Mouse (Mus musculus) left cerebral cortex, adult 11 months (tissue): ENCODE measurements at regions not wholly inside any gene's neighbourhood (a gene's known extent, or its start where the extent isn't known, plus 50 kb on each side); places are given as distances from the start of the nearest gene placed in this dataset.

Experiments
- DNase-seq: peaks from one replicate; pipeline ENCODE4 v3.0.0; 2022; ENCODE audit warnings: low spot score

DNA sequence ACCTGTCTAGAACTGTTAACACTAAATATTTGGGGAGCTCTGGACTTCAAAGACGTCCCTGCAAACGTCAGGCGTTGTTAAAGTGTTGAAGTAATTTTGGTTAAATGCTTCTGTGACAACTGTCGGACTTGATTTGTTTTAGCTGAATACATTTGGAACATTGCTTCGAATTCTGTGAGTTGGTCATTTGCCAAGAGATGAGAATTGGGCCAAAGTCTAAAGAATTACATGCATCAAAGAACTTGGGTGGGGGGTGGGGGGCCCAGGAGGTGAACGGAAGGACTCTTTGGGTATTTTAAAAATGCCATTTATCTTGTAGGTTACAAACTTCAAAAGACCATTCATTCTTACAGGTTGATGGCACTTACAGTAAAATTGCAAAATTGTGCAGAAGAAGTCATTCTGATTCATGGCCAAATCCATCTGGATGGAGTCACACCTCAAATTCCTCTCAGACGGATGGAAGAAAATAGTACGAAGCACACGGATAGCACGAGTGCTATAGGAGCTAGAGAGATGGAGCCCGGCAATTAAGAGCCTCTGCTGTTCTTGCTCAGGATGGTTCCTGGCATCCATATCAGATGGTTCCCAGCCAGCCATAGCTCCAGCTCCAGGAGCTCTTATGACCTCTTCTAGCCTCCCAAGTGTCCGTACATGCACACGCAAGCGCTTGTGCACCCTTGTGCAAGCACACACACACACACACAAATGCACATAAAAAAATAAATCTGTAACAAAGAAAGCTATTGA lies 144.5 kb upstream of the Irx5 start:
- DNase-seq = no peak

DNA sequence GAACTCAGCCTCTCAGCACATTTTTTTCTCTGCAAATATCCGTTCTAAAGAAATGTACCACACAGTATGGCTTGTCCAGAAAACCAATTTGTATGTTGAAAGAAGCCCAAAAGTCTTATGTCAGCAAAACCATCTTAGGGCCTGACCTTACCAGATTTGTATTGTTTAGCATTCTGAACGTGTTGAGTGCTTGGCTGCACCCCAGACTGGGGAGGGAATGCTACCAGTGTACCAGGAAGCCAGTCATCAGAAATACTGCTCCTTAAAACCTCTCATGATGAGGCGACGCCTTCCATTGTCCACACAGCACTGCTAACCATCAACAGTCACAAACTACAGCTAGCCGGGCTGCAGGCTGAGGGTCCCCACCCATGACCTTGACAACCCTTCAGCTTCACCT lies 148.3 kb upstream of the Irx5 start:
- DNase-seq = no peak

DNA sequence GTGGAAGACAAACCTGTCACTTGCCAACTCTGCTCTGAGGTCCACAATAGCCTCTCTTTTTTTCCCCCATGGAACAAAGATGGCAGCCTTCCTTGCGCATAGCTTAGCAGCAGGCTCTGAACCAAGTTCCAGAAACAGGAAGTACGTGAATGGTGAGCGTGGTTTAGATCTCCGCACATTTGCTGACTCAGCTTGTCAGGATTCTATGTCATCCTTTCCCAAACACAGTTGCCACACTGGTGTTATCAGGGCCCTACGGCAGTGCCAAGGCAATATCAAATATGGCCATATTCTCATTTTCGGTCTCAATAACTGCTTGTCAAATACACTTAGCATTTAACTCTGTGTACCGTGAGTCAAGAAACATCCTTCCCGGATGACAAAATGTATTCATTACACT lies 161.8 kb upstream of the Irx5 start:
- DNase-seq = no peak

DNA sequence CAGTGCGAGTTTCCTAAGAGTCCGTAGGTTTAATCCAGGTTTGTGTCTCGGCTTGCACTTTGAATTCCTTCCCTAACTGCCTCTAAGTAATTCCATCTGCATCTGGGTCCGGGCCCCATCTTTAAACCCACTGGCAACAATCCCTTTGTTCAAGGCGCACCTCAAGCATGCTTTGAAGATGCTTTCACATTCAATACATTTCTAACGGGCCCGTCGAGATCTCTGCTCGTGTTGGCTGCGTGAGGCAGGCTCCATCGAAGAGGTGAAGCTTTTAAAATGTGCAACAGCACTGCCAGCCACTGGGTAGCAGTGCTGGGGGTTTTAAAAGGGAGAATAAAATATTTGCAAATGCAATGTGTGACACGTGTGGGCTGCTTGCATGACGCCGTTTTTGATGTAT lies 163.4 kb upstream of the Irx5 start:
- DNase-seq = no peak

DNA sequence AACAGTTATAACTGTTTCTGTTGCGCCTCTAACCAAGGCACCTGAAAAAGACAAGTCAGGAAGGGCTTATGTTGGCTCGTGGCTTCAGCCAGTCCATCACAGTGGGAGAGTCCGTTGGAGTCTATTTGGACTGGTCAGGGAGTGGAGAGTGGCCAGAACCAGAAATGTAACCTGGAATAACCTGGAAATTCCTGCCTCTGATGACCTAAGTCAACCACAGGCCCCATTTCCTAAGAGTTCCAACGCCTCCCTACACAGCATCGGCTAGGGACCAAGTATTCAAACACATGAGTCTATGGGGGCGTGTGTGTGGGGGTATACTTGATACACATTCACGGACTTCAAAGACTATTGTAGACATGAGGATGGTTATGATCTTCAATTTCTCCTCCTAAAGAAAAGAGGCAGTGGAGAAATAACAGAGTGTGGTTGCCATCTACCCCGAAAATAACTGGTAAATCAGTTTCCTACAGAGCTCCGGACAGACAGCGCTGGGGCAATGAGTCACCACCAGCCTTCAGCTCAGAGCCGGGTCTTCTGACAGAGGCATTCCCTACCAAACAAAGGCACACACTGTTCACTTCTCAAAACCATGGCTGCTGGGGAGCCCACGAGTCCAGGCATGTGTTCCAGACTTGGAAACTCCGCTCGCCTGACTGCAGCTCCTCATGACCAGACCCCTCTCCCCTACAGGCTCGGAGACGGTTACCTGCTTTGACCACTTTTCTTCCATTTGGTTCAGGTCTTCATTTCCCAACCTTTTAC lies 167.0 kb upstream of the Irx5 start:
- DNase-seq = peak; percentile 19

DNA sequence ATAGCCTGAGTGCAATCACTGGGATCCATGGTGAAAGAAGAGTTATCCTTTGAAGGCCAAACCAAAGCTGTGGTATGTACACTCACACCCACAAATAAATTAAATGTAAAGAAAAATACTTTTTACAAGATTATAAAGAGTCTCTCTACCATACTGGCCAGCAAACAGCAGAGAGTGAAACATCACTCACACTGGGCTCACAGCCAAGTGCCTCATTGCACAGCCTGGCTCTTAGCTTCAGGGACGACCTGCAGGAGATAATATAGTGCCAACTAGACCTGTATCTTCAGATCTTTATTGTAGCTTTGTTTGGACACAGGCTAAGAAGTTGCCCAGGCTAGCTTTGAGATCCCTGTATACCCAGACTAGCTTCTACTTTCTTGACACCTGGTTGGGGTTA lies 174.1 kb upstream of the Irx5 start:
- DNase-seq = no peak

DNA sequence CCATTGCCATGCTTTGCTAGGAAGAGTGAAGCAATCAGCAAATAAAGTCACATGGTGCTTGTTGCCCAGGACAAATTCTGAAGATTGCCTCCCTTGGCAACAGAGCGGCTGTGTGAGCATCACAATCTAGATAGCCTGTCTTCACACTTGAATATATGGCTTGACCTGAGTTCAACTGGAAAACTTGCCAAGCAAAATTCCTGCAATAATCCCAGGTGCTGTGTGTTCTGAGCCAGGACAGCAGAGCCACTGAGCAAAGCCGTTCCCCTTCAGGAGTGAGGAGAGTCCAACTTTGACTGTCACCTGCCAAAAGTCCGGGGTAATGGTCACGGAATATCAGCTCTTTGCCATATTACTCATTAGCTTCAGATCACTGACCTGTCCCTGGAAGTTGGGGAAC lies 176.8 kb upstream of the Irx5 start:
- no peak for DNase-seq

DNA sequence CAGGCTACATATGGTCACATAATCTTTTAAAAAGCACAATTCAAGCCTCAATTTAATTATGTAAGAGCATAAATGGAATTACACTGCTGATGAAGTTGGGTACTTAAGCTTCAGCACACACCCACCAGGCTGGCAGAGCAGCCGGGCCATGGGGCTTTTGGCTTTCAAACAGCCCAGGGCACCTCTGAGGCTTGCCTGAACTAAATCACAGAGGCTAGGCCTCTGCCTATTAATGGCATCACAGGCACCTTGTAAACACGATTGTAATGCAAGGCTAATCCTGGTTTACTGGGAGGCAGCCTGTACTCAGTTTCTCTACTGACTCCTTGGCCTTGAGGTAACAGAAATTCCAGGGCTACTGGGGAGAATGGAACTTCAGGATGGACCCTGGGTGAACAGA lies 178.1 kb upstream of the Irx5 start:
- no peak for DNase-seq

DNA sequence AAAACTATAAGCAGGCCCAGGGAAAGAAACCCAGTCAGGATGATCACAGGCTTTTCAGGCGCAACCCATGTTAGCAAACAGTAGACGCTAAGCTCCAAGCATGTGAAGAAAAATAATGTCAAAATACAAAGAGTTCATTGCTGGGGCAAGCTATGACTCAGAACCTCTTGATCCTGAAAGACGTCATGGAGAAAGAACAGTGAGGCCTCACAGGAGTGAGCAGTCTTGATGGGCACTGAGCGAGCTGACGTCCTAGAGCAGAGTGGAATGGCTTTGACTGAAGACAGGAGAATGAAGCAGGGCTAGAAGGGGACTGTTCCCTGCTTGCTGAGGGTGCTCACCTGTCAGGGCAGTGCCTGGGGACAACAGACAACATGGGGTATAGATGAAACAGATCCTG lies 181.3 kb upstream of the Irx5 start:
- DNase-seq = peak; percentile 10

DNA sequence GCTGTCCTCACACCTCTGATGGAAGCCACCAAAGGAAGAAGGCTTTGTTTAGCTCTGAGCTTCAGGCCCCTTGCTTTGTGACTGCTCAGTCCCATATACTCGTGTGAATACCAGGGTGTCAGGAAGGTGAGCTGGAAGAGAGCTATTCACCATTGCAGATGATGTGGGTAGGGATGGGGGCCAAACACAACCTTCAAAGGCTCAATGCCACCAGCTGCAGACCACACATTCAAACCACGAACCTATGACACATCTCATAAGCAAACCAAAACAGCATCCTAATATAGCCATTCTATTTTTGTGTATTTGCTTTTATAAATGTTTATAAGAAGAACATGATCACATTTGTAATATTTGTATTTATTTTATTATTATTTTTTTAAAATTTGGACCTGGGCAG lies 183.3 kb upstream of the Irx5 start:
- DNase-seq = no peak

DNA sequence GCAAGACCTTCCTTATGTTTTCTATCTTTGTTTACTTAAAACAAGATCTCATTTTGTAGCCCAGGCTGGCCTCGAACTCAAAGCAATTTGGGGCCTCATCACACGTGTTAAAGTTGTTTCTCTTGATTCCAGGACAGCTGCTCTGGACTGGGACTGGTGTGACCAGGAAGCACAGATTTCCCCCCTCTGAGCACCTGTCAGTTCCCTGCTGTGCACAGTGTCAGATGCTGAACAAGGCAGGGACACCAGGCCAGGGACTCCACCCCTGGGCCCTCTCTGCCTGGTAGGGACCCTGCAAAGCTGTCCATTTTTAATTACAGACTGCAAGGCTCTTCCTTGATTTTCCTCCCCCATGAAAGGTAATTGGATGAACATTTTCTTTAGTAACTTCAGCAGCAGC lies 185.8 kb upstream of the Irx5 start:
- DNase-seq = no peak

DNA sequence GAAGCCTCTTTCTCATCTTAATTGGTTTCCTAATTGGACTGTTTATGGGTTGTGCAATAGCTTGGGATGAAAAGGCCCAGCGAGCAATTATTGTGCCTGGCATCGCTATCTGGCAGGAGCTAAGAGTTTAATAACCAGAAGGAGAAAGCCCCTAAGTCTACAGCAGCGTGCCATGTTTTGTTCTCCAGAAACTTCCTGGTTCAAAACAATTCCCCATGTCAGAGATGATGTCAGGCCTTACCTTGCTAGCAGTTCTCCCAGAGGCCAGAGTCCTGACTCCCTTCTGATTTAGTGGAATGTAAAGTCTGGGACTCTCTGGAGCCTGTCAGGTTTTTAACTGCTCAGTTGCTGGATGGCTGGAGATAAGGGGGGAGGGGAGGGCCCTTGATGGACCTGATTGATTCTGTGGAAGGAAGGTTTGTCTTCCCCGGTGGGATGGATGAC lies 190.1 kb upstream of the Irx5 start:
- DNase-seq = no peak

DNA sequence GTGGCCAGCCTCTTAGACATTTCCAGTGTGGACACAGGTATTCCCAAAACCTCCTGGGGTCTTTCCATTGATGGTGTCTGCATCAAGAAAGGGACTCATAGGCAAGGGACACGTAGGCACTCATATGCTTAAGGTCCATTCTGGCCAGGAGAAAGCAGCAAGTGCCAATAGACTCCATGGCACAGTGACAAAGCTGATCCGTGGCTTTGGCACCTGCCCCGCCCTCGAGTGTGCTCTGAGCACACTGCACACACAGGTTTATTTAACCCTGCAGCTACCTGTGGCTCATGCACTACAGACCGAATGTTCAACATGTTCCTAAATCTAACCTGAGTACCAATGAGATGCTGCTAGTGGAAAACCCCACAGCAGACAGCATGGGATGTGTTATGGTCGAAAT lies 192.1 kb upstream of the Irx5 start:
- DNase-seq = no peak

DNA sequence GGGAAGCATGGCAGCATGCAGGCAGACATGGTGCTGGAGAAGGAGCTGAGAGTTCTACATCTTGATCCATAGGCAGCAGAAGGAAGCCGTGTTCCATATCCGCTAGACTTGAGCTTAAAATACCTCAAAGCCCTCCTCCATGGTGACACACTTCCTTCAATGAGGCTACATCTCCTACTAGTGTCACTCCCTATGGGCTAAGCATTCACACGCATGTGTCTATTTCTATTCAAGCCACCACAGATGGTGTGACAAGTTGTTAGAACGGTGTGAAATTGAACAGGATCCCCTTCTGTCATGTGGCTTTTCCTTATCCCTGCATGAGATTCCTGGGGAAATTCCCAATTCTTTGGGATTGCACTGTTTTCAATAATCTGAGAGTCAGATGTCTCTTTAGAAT lies 192.9 kb upstream of the Irx5 start:
- no peak for DNase-seq

DNA sequence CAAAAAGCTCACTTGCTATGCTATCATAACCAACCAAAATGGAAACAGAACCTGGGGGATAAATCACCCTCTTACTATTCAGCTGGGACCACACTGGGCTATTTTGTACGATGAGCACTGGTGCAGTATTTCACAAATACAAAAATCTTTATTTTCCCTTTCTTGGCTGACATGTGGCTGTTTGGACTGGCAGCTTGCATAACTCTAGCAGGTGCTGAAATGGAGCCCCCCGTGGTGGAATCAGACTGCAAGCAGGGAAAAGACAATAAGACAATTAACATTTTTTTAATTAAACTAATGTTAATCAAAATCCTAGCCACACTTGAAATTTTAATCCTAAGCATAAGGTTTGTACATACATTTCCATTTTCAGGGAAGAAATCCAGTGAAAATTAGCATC lies 196.4 kb upstream of the Irx5 start:
- DNase-seq = no peak

DNA sequence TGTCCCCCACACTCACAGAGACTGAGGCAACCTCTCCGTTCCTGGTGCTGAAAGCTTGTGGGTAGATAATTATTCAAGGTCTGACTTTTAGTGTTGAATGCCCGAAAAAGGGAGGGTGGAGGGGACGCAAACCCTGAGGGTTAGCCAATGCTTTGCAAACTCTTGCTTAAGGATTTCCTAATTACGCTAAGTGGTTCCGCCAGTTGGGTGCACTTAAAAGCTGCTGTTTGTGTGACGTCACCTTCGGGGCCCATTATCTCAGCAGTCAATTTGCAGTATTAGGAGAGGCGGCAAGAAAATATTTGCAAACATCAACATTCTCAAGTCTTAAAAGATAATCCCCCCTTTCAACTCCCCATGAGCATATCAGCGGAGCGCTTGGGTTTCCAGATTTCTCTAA lies 199.2 kb upstream of the Irx5 start:
- no peak for DNase-seq

DNA sequence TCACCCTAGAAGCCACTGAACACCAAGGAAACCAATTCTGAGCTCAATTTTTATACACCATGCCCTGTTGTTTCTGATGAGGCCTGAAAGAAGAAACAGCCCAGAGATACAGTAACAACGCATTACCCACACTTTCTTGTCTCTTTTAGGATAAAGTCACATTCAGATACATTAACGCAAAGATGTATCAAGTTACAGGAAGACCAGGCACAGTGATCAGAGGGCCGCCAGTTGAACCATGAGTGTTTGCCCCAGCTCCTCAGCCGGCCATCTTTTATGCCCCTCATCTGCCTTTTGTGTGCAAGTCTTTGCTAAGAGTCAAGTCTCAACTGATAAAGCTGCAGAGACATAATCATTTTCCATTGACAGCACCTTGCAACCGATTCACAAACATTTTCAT lies 204.9 kb upstream of the Irx5 start:
- no peak for DNase-seq

DNA sequence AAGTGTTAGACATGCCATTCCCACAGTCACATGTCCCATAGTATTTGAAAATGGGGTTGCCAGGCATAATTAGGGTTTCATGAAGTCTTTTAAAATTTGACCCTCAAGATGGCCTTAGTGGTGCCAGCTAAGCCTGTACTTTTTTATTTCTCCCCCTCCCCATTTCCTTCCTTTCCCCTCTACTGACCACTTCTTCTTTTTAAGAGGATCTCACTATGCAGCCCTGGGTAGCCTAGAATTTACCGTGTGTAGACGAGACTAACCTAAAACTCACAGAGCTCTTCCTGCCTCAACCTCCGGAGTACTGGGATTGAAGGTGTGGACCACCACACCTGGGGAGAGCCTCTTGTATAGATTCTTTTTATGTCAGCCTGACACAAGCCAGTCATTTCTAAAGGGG lies 209.8 kb upstream of the Irx5 start:
- no peak for DNase-seq

DNA sequence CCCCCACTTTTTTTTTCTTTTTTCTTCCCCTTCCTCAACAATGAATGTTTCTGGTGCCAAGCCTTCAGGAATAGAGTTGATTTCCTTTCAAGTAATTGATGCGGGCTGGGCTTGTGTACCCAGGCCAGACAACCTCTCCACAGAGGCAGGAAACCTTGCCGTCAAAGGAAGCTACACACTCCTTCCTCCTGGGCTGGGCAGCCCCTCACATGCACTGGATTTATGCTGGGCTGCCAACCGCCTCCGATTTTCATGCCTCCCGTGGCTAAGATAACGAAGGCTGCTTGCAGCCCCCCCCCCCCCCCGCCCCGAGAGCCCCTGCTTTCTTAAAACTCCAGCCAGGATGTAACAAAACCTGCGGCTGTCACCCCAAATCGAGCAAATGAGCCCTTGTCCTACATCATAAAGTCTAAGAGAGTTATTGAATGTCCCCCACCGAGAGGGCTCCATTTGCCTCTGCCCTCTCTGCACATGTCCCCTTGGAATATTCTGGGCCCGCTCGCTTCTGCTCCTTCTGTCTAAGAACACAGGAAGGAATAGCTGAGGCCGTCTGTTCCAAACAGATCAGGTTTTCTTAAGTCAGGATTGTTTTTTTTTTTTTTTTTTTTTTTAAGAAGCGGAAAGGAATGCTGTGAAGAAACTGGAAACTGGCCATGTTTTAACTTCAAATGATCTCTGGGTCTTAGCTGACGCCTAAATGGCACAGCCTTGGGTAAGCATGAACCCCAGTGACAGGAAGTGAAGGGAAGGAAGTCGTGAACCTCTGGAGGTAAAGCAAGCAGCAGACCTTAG lies 220.1 kb upstream of the Irx5 start:
- no peak for DNase-seq

DNA sequence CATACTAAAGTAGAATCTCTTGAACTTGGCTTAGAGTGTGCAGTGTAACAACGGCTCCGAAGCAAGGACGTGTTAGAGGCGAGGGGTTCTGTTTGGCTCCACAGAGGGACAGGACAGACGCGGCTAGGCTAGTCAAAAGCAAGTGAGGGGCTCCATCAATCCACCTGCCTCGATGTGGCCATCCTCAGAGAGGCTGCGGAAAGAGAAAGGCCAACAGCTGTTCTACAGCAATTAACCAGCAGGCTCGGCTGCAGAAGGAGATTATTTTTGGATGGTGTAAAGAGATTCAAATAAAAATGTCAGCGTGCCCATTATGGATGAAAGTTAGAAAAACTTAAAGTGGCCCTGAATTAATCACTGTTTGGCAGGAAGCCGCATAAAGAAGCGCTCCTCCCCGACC lies 221.0 kb upstream of the Irx5 start:
- no peak for DNase-seq

DNA sequence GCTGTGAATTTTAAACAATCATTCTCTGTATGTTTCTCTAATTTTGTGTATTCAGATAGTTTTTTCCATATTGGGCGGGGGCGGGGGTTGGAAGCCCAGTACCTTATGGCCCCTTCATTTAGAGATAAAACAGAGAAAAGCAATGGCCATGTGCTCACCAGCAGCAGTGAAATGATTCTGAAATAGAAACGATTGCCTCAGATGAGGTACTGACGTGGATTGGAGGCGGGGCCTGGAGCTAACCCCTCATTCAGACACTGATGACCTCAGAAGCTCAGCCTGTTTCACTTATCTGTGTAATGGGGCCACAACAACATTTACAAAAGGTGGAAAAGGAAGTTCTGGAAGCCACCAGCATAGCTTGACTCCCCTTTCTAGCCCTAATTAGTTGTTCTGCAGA lies 223.0 kb upstream of the Irx5 start:
- DNase-seq = no peak

DNA sequence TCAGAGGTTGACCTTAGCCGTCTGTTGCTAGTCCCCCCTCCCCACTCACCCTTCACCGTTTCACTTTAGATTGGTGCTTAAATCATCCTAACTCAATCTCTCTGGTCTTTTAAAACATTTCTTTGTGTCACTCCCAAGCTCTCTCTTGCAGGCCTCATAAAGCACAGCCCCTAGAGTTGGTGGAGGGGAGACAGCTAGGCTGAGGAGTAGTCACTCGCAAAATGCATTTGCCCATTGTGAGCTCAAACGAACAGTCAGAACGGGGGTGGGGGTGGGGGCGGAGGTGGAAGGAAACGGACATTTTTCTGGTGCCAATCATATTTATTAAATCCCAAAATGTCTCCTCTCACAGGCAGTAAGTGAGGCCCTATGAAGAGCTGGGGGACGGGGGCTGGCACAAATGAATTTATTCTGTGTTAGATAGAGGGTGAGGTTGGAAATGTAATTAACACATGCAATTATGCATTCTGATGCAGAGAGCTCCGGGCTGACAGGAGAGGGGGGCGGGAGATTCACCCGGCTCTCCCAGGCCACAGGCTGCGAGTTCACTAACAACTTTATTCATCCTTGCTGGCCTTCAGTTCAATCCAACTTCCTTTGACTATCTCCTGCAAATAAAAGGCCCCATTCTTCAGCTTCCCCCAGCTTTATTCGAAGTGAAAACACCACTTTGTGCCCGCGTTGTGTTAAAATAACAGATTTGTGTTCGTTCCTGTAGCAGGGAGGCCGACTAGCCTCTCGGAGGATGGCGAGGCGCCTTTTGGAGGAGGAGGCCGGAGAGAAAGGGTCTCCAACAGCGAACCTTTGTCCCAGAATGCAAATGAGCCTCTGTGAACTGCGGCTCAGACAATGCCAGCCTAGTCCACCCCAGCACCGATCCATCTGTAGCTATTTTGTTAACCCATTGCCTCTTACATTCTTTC lies 223.7 kb upstream of the Irx5 start:
- DNase-seq = peak; percentile 49
